Mouse (Mus musculus) erythroblast, embryonic 14.5 days (primary cell): Measurements from ENCODE around the gene Saa2. TPM values are rescaled to one million over a fixed set of nuclear protein-coding genes. Genes with fewer than 3 reads are reported as not detected.
"Not testable (repeated sequence)": the region's sequence is repeated elsewhere in the genome, so short reads cannot be mapped to it uniquely, and the experiment has no call there.

Source experiments
- H3K27me3 ChIP-seq: 2 replicates; pipeline ENCODE4 v1.6.1; 2012; ENCODE audit warnings: inconsistent platforms; ENCODE audit not compliant: control insufficient read depth
- H3K36me3 ChIP-seq: 2 replicates; pipeline ENCODE4 v1.6.1; 2012; ENCODE audit warnings: mild to moderate bottlenecking, inconsistent platforms; ENCODE audit not compliant: control insufficient read depth
- H3K4me1 ChIP-seq: 2 replicates; pipeline ENCODE4 v1.6.1; 2012; ENCODE audit warnings: inconsistent platforms; ENCODE audit not compliant: control insufficient read depth
- H3K4me3 ChIP-seq: replicated peaks from 2 replicates; pipeline ENCODE3; 2012; ENCODE audit warnings: moderate library complexity, mild to moderate bottlenecking, inconsistent platforms
- H3K9me3 ChIP-seq: 2 replicates; pipeline ENCODE4 v1.6.1; 2012; ENCODE audit warnings: low read length, inconsistent platforms, mixed read lengths; ENCODE audit not compliant: control insufficient read depth
- GATA1 ChIP-seq: IDR thresholded peaks from 2 replicates; pipeline ENCODE4 v1.6.1; 2012; ENCODE audit warnings: low read length, inconsistent platforms, mixed read lengths
- TAL1 ChIP-seq: IDR thresholded peaks from 3 replicates; pipeline ENCODE4 v1.6.1; 2012; ENCODE audit warnings: low read length, inconsistent platforms, mixed read lengths
- polyA plus RNA-seq: library from polyadenylated mRNA; stranded (reverse); fragments of >175 nt; gene quantifications from 2 replicates; pipeline ENCODE4 v1.2.3, GENCODE M21; 2012

Gene Saa2
- polyA plus RNA-seq, 1 experiment: not detected

DNA sequence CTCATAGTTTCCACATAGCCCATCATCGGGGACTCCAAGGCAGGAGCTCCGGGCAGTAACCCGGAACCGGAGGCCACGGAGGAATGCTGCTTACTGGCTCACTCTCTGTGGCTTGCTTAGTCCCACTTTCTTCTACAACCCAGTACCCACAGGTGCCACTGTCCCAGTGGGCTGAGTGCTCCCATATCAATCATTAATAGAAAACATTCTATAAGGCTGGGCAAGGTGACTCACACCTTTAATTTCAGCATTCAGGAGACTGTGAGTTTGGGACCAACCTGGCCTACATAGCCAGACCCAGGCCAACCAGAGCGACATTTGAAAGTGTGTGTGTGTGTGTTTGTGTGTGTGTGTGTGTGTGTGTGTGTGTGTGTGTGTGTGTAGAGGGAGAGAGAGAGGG is 28.2 kb upstream of the Saa2 start:
- Histone ChIP-seq H3K27me3 (no peaks in the 10 kb centered on the region), H3K9me3 (no peaks in the 10 kb centered on the region)

DNA sequence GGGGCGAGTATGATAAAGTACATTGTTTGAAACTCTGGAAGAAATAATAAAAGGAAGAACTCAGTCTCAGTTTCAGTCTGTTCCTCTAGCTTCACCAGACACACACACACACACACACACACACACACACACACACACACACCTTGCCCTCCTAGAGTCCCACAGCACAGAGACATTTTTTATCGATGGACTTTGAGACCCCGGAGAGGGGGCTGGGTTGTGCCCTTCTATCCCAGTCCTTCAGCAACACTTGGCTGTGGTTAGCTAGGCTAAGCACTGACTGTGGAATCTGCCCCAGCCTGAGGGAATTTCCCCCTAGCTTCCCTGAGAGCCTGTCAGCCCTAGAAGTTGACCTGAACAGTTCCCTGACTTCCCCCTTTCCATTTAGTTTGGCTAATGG is 27.7 kb upstream of the Saa2 start:
- Histone ChIP-seq H3K4me3 (no peak overlapping the region), H3K36me3 (no peaks in the 10 kb centered on the region; the same call in 1 of the 2 replicates), H3K27me3 (no peaks in the 10 kb centered on the region), H3K4me1 (no peaks in the 10 kb centered on the region), H3K9me3 (no peaks in the 10 kb centered on the region)
- TF ChIP-seq GATA1 (no peak), TAL1 (no peak)

More for the DNA sequence above, 28.2 kb upstream of the Saa2 start:
- H3K36me3 ChIP-seq: no peaks in the 10 kb centered on the region; the same call in 1 of the 2 replicates
- no peaks in the 10 kb centered on the region for H3K4me1 ChIP-seq
- TF ChIP-seq TAL1 (no peak), GATA1 (no peak)
- H3K4me3 ChIP-seq: no peak overlapping the region

DNA sequence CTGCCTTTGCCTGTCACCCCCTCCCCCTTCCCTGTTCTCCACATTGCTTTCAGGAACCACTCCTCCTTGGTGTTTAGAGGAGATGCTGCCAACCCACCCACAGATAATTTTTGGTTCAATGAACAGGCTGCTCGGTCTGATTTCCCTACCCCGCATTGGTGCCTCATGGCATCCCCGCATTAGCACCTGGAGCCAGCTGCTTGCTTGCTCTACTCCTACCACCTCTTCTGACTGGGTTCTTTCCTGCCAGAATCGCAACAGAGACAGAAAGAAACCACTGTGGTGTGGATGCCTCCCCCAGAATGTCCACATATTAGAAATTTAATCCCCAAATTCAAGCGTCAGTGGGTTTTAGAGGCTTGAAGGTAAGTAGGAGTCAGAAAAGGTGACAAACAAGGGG is 27.2 kb upstream of the Saa2 start:
- no peak for TF ChIP-seq GATA1
- TF ChIP-seq TAL1: no peak
- no peaks in the 10 kb centered on the region; the same call in 1 of the 2 replicates for H3K36me3 ChIP-seq
- H3K4me1 ChIP-seq: no peaks in the 10 kb centered on the region

DNA sequence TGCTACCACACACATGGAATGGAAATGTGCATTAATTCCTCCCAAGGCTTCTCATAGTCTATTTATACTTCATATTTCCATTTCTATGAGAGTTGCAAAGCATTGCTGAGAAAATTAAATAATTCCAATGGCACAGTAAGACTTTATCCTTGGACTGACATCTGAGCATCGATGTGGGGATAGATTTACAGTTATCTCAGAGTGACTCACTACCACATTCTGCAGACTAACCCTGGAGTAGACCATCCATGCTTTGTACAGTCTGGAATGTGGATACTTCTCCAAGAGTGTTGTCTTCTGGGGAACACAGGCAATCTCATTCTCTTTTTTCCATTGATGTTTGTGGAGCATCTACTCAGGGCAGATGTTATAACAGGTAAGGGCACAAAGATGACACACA is 24.0 kb upstream of the Saa2 start:
- Histone ChIP-seq H3K36me3 (no peaks in the 10 kb centered on the region; the same call in 1 of the 2 replicates), H3K4me3 (no peak overlapping the region), H3K27me3 (no peaks in the 10 kb centered on the region), H3K4me1 (no peaks in the 10 kb centered on the region), H3K9me3 (no peaks in the 10 kb centered on the region)
- no peak for TF ChIP-seq GATA1
- no peak for TF ChIP-seq TAL1

More for the DNA sequence above, 27.2 kb upstream of the Saa2 start:
- no peak overlapping the region for H3K4me3 ChIP-seq
- no peaks in the 10 kb centered on the region for H3K9me3 ChIP-seq
- no peaks in the 10 kb centered on the region for H3K27me3 ChIP-seq

DNA sequence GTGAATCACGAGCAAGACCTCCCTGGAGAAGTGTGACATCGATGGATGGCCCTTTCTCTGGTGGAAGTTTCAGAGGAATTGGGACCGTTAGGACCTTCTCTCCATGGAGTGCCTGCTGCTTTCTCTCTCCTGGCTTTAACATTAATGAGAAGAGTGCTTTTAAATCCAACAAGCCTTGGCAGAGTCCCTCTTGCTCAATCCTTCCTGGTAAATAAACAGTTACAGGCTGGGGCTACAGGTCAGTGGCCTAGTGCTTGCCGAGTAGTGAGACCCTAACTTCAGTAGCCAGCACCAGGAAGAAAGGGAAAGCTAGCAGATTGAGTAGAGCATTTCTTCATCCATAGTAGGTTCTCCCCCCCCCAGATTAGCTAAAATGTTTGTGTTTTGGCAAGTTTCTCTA is 19.1 kb upstream of the Saa2 start, which contains the start of gene Saa4:
Saa4 (minus strand) TSS at position 146 of the 400 bp plus-strand sequence.
- Histone ChIP-seq H3K4me3 (no peak within 1 kb of the TSS), H3K4me1 (no peaks in the 10 kb centered on the region), H3K27me3 (no peaks in the 10 kb centered on the region), H3K36me3 (no peaks in the 10 kb centered on the region; the same call in 1 of the 2 replicates), H3K9me3 (no peaks in the 10 kb centered on the region)
- TF ChIP-seq GATA1 (no peak), TAL1 (no peak)

DNA sequence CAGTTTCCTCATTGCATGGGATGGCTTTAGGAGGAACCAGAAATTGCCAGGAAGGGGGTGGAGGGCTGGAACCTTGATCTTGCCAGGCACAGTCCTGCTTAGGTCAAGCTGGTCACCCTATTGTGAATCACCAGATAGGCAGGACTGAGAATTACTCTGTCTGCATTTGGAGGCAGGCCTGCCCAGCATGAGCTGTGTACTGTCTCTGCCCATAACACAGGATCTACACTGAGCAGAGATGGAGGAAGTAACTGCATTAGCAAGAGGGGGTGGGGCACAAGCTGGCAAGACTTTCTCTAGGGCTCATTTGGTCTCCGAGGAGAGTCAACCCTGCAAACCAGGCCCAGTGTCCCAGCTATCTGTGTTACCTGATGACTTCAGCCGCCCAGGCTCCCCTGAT is 16.6 kb upstream of the Saa2 start:
- TF ChIP-seq TAL1: no peak
- no peak for TF ChIP-seq GATA1
- H3K4me3 ChIP-seq: no peak overlapping the region

DNA sequence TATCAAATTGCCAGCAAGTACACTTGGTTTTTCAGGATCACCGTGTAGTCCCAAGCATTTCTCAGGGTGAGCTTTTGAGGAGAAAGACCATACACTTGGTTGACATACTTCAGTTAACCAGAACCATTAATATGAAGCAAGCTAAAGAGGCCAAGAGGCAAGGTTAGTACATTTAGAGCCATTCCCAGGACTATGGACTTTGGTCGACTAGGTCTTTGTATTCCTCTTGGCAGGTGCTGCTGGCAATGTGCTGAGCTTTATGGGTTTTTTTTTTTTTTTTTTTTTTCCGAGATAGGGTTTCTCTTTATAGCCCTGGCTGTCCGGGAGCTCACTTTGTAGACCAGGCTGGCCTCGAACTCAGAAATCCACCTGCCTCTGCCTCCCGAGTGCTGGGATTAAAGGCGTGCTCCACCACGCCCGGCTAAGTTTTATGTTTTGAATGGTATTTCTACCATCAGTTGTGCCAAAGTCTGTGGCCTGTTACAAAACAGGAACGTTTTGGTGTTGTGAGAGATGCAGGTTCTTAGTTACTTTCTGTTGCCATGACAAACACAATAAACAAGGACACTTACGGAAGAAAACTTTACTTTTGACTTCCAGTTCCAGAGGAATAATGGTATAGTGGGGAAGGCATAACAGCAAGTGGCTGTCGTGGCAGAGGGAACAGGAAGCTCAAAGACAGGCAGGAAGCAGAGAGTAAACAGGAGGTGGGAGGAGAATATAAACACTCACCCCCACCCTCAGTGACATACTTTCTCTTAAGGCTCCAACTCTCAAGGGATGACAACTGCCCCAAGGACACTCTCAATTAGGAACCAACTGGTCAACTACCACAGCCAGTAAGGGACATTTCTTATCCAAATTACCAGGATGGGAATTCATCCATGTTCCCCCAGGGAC is 12.8 kb upstream of the Saa2 start:
- no peaks in the 10 kb centered on the region for H3K4me1 ChIP-seq
- no peak overlapping the region for H3K4me3 ChIP-seq
- H3K36me3 ChIP-seq: no peaks in the 10 kb centered on the region
- no peaks in the 10 kb centered on the region for H3K27me3 ChIP-seq
- H3K9me3 ChIP-seq: no peaks in the 10 kb centered on the region
- TF ChIP-seq TAL1 (no peak), GATA1 (no peak)

More for the DNA sequence above, 16.6 kb upstream of the Saa2 start:
- no peaks in the 10 kb centered on the region for H3K27me3 ChIP-seq
- no peaks in the 10 kb centered on the region for H3K9me3 ChIP-seq
- H3K36me3 ChIP-seq: no peaks in the 10 kb centered on the region
- no peaks in the 10 kb centered on the region for H3K4me1 ChIP-seq

DNA sequence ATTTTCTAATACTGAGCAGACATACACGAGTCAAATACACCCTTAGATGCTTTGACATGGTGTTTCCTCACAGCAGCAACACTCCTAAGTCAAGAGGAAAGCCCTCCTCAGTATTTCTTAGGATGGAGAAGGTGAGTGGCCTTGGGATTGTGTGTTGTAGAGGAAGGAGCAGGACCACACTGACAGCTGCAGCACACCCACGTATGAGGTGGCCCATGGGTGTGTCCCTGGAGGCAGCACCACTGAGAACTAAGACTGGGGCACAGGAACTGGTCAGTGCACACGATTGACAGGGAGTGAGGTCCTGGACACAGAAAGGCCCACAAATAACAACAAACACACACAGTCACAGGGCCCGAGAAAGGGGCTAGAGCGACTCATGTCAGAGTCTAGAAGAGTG is 11.5 kb upstream of the Saa2 start:
- H3K4me1 ChIP-seq, H3K27me3 ChIP-seq, H3K36me3 ChIP-seq, H3K4me3 ChIP-seq, H3K9me3 ChIP-seq: not testable (repeated sequence)

DNA sequence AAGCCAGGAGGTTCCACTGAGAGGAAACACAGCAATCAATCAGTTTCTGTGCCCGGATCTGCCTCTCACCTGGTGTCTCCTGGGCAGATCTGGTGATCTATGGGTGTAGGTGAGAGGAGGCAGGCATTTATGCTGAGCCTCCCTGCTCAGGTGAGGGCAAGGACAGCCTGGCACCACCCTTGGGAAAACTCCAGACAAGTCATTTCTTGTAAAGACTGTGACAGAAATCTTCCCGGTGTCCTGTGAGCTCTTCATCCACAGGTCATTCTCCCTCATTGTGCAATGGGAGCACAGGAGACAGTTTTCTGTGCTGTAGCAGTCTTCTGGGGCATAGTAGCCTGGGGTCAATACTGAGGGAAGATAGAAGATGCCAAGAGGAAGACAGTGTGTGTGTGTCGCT is 8.7 kb upstream of the Saa2 start, which contains the start of gene Saa1:
Saa1 (minus strand) TSS at position 101 of the 400 bp plus-strand sequence.
- H3K4me1 ChIP-seq, H3K27me3 ChIP-seq, H3K9me3 ChIP-seq, H3K36me3 ChIP-seq, H3K4me3 ChIP-seq: not testable (repeated sequence)
